Mouse (Mus musculus) intestine, postnatal 0 days (tissue): ENCODE results near the gene 2810004N23Rik. TPM values are rescaled to one million over a fixed set of nuclear protein-coding genes. Genes with fewer than 3 reads are reported as not detected.

Experiments used
- ATAC-seq: fragments of 200-750 bp; cut with Nextera tagmentation; 2 replicates; pipeline ENCODE4 v1.8.0; 2017; ENCODE audit warnings: mild to moderate bottlenecking, moderate TSS enrichment, moderate library complexity
- H3K27ac ChIP-seq: fragments of 300-500 bp; sonication (generic); 2 replicates; pipeline ENCODE4 v1.5.1; 2014; ENCODE audit warnings: mild to moderate bottlenecking, low read depth, low read length, moderate library complexity
- H3K27me3 ChIP-seq: fragments of 300-500 bp; sonication (generic); replicated peaks from 2 replicates; pipeline ENCODE4 v1.6.1; 2014; ENCODE audit warnings: low read length, mixed read lengths; ENCODE audit not compliant: control insufficient read depth, insufficient read depth
- H3K36me3 ChIP-seq: fragments of 300-500 bp; sonication (generic); 2 replicates; pipeline ENCODE4 v1.6.1; 2014; ENCODE audit warnings: mild to moderate bottlenecking, moderate library complexity; ENCODE audit not compliant: control insufficient read depth, insufficient read depth
- H3K4me1 ChIP-seq: fragments of 300-500 bp; sonication (generic); replicated peaks from 2 replicates; pipeline ENCODE4 v1.6.1; 2014; ENCODE audit warnings: antibody characterized with exemption, low read length, mixed read lengths; ENCODE audit not compliant: control insufficient read depth, insufficient read depth
- H3K4me2 ChIP-seq: fragments of 300-500 bp; sonication (generic); replicated peaks from 2 replicates; pipeline ENCODE4 v1.6.1; 2014; ENCODE audit warnings: low read depth, mild to moderate bottlenecking, moderate library complexity
- H3K4me3 ChIP-seq: fragments of 300-500 bp; sonication (generic); 2 replicates; pipeline ENCODE4 v1.5.1; 2014; ENCODE audit warnings: low read depth, low read length
- H3K9ac ChIP-seq: fragments of 300-500 bp; sonication (generic); 2 replicates; pipeline ENCODE4 v1.6.1; 2014; ENCODE audit warnings: mild to moderate bottlenecking, low read depth, low read length
- H3K9me3 ChIP-seq: fragments of 300-500 bp; sonication (generic); 2 replicates; pipeline ENCODE4 v1.6.1; 2016; ENCODE audit warnings: mixed run types; ENCODE audit not compliant: control insufficient read depth
- CTCF ChIP-seq: sonication (generic); IDR thresholded peaks from 2 replicates; pipeline ENCODE4 v1.5.1; 2016; ENCODE audit warnings: low read depth, mild to moderate bottlenecking, control low read depth, antibody characterized with exemption, moderate library complexity
- WGBS: fragments of 180-500 bp; shearing (Covaris S2); extraction: QIAGEN DNeasy Blood & Tissue Kit; methylation state at CpG from one replicate; pipeline ENCODE4 v1.1.7; 2014; 5-methylcytosine and 5-hydroxymethylcytosine counted together
- polyA plus RNA-seq: library from polyadenylated mRNA; unstranded; fragments of >200 nt; fragmentation: Nextera tagmentation; extraction: Ambion mirVana; gene quantifications from 2 replicates; pipeline ENCODE4 v1.2.1, GENCODE M21; 2015

The 2810004N23Rik gene
- polyA plus RNA-seq, 1 experiment from 2014 or later, result 17.7 TPM

DNA sequence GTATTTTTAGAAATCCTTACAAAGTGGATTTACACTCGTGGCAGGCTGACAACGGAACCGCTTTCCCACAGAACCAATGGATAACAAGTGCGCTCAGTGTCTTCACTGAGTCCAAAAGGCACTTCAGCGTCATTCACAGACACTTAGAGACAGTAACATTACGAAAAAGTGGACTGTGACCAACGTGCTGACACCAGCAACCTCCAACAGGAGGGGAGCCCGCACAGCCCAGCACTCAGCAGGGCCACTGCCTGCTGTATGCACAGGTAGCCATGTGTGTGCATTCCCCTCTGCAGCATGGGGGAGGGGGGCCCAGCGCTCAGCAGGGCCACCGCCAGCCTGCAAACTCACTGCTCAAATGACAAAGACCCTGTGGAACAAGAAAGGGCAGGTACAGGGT lies 23.5 kb downstream of the 2810004N23Rik start:
- Histone ChIP-seq H3K36me3 (peaks cover 39% of the 10 kb centered on the region), H3K4me1 (no peaks in the 10 kb centered on the region), H3K9ac (no peak overlapping the region), H3K9me3 (no peaks in the 10 kb centered on the region), H3K27ac (no peak overlapping the region), H3K4me3 (no peak overlapping the region), H3K4me2 (no peak overlapping the region), H3K27me3 (no peaks in the 10 kb centered on the region)
- peak; percentile 34; the same call in 1 of the 2 replicates for ATAC-seq
- TF ChIP-seq CTCF, result no peak
- 84% methylated on average over 10 of the region's 10 CpGs for WGBS

DNA sequence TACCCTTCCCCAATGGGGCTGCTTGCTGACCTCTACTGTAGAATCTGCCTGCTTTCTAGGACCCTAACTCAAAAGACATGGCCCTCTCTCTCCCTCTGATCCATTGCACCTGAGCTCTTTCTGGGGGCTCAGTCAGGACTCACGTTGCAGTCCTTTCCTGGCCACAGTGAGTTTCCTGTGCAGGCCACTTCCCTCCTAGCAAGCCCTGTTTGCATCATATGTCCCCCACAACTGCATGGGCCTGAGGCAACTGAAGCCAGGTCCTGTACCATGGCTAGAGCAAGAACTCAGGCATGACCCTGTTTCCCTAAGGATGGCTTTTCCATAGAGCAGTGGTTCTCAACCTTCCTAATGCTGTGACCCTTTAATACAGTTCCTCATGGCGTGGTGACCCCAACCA lies 25.0 kb downstream of the 2810004N23Rik start:
- WGBS, result 78% methylated on average over 2 of the region's 2 CpGs

DNA sequence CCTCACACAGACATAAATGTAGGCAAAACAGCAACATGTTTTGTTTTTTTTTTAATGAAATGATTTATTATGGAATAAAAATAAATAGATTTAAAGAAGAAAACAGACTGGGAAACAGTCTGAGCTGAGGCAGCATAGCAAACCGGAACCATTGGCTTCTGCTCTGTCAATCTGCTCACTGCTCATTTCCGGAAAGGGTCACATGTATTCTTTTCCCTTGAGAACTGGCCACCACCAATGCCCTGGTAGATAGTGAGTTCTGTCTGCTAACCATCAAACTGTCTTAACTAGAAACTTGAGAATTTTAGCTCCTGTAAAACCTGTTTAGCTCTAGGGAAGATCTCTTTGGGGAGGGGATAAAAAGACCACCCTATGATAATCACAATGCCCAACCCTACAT lies 26.0 kb downstream of the 2810004N23Rik start:
- no peaks in the 10 kb centered on the region for H3K4me1 ChIP-seq
- H3K9me3 ChIP-seq, result no peaks in the 10 kb centered on the region
- no peak for ATAC-seq
- H3K36me3 ChIP-seq, result peaks cover 34% of the 10 kb centered on the region
- no peaks in the 10 kb centered on the region for H3K27me3 ChIP-seq
- H3K4me3 ChIP-seq, result no peak overlapping the region
- no peak overlapping the region for H3K4me2 ChIP-seq
- no peak for TF ChIP-seq CTCF
- H3K9ac ChIP-seq, result no peak overlapping the region
- 80% methylated on average over 2 of the region's 2 CpGs for WGBS
- no peak overlapping the region for H3K27ac ChIP-seq

More for the DNA sequence above, 25.0 kb downstream of the 2810004N23Rik start:
- H3K4me2 ChIP-seq, result no peak overlapping the region
- H3K27ac ChIP-seq, result no peak overlapping the region
- no peak for TF ChIP-seq CTCF
- H3K36me3 ChIP-seq, result peaks cover 35% of the 10 kb centered on the region
- ATAC-seq, result no peak
- H3K4me1 ChIP-seq, result no peaks in the 10 kb centered on the region
- H3K4me3 ChIP-seq, result no peak overlapping the region
- no peaks in the 10 kb centered on the region for H3K27me3 ChIP-seq
- no peak overlapping the region for H3K9ac ChIP-seq
- H3K9me3 ChIP-seq, result no peaks in the 10 kb centered on the region

DNA sequence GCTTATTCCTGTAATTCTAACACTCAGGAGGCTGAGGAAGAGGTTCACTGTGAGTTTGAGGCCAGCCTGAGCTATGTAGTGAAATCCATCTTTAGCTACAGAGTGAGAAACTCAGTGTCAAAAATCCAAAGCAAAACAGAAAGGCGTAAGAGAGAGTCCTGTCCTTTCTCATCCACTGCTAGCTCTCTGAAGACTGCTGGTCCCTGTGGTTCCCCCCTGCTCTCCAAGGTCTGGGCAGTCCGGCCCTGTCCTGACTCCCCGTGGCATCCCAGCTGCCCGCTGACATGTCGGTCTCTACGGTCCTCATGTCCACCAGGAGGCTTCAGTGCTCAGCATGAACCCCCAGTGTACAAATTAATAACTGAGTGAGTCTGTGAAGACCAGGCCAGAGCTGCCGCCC lies 26.6 kb downstream of the 2810004N23Rik start:
- H3K27me3 ChIP-seq, result no peaks in the 10 kb centered on the region
- H3K27ac ChIP-seq, result no peak overlapping the region
- H3K4me1 ChIP-seq, result no peaks in the 10 kb centered on the region
- no peak for TF ChIP-seq CTCF
- 89% methylated on average over 7 of the region's 7 CpGs for WGBS
- no peak overlapping the region for H3K4me3 ChIP-seq
- no peak for ATAC-seq
- peaks cover 30% of the 10 kb centered on the region for H3K36me3 ChIP-seq
- no peak overlapping the region for H3K9ac ChIP-seq
- H3K9me3 ChIP-seq, result no peaks in the 10 kb centered on the region
- no peak overlapping the region for H3K4me2 ChIP-seq

DNA sequence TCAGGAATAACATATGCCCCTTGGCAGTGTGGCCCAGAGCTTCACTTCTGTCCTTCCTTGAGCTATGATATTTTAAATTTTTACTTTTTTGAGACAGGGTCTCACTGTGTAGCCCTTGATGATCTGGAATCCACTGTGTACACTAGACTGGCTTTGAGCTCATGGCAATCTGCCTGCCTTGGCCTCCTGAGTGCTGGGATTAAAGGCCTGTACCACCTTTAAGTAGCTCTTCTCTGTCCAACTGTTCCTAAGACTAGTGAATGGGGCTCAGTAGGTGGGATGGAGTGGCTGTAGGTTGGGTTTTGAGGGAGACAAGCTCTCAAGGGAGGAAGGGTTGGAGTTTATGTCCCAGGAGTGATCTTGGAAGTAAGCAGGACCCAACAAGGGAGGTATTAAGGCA lies 27.1 kb downstream of the 2810004N23Rik start:
- H3K9me3 ChIP-seq, result no peaks in the 10 kb centered on the region
- no peaks in the 10 kb centered on the region for H3K27me3 ChIP-seq
- no peaks in the 10 kb centered on the region for H3K4me1 ChIP-seq
- H3K27ac ChIP-seq, result no peak overlapping the region
- peaks cover 25% of the 10 kb centered on the region for H3K36me3 ChIP-seq
- no peak for ATAC-seq
- H3K4me2 ChIP-seq, result no peak overlapping the region
- no peak overlapping the region for H3K4me3 ChIP-seq
- TF ChIP-seq CTCF, result no peak
- H3K9ac ChIP-seq, result no peak overlapping the region

DNA sequence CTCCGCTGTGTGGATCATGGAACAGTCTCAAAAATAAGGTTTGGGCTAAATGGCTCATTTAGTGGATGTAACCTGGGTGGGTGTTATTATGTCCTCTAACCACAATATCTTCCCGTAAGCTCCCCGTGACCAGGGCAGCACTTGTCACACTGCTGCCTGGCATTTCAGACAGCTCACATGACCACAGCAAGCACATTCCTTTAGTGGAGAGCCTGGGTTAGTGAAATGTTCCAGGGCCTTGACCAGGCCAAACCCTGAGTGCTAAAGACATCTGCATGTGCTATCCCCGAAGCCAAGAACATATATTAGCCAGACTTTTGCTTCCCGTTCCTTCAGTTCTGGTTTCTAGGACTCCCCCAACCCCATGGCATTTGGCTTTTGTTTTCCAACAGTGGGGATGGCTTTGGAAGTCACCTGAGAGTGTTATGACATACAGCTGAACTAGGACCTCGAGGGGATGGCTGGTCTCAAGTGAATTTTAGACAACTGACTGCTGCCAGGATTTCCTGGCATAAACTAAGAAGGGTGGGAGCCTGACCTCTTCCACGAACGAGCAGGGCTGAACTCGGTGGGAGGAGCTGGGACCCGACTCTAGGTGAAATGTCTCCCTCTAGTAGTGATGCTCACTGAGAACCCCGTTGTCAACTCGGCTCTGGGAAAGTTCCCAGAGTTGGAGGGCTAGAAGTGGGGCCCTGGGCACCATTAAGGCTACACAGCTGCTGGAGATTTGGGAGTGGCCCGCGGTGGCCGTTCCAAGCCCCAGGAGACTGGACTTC lies 29.3 kb downstream of the 2810004N23Rik start:
- 29% methylated on average over 15 of the region's 15 CpGs for WGBS
- Histone ChIP-seq H3K4me2 (peak overlapping the region; percentile 44), H3K36me3 (peaks cover 6% of the 10 kb centered on the region; the same call in 1 of the 2 replicates), H3K4me3 (no peak overlapping the region), H3K27me3 (no peaks in the 10 kb centered on the region), H3K4me1 (no peaks in the 10 kb centered on the region), H3K9me3 (no peaks in the 10 kb centered on the region), H3K9ac (no peak overlapping the region), H3K27ac (no peak overlapping the region)
- no peak for ATAC-seq
- no peak for TF ChIP-seq CTCF
